Mouse (Mus musculus) c-Kit-positive CD71-positive TER-119-positive erythroid progenitor cells, embryonic 14.5 days (primary cell): Measurements from ENCODE around the gene Naa16.

Experiments
- DNase-seq: peaks from one replicate; pipeline ENCODE4 v3.0.0-alpha.2; 2013; ENCODE audit warnings: low spot score

Gene Naa16

GRCm38 (mm10) chr14:79298314-79298992 lies 92.1 kb downstream of the Naa16 start:
- no peak for DNase-seq

- DNase-seq, result no peak
Observed at GRCm38 (mm10) chr14:79296836-79297235, 93.7 kb downstream of the Naa16 start.

GRCm38 (mm10) chr14:79296201-79296600 lies 94.4 kb downstream of the Naa16 start:
- peak; percentile 76 for DNase-seq

- DNase-seq, result no peak
Observed at GRCm38 (mm10) chr14:79295579-79295978, 95.0 kb downstream of the Naa16 start.

GRCm38 (mm10) chr14:79294950-79295349 lies 95.6 kb downstream of the Naa16 start:
- DNase-seq, result peak; percentile 78

GRCm38 (mm10) chr14:79294051-79294814 lies 96.3 kb downstream of the Naa16 start:
- DNase-seq, result no peak

- no peak for DNase-seq
Observed at GRCm38 (mm10) chr14:79293119-79293780, 97.3 kb downstream of the Naa16 start.

GRCm38 (mm10) chr14:79291629-79292028 lies 98.9 kb downstream of the Naa16 start:
- no peak for DNase-seq

- no peak for DNase-seq
Observed at GRCm38 (mm10) chr14:79290683-79291425, 99.7 kb downstream of the Naa16 start.

- no peak for DNase-seq
Observed at GRCm38 (mm10) chr14:79289909-79290308, 100.7 kb downstream of the Naa16 start.

GRCm38 (mm10) chr14:79288280-79288679 lies 102.3 kb downstream of the Naa16 start:
- DNase-seq, result peak; percentile 65

GRCm38 (mm10) chr14:79287251-79287863 lies 103.2 kb downstream of the Naa16 start:
- no peak for DNase-seq

- no peak for DNase-seq
Observed at GRCm38 (mm10) chr14:79285549-79285948, 105.0 kb downstream of the Naa16 start.

- no peak for DNase-seq
Observed at GRCm38 (mm10) chr14:79284616-79285015, 106.0 kb downstream of the Naa16 start.

- DNase-seq, result no peak
Observed at GRCm38 (mm10) chr14:79283952-79284351, 106.6 kb downstream of the Naa16 start.

- DNase-seq, result no peak
Observed at GRCm38 (mm10) chr14:79281894-79282553, 108.6 kb downstream of the Naa16 start.

- DNase-seq, result no peak
Observed at GRCm38 (mm10) chr14:79280456-79280855, 110.1 kb downstream of the Naa16 start.

- DNase-seq, result no peak
Observed at GRCm38 (mm10) chr14:79279494-79279893, 111.1 kb downstream of the Naa16 start.

- no peak for DNase-seq
Observed at GRCm38 (mm10) chr14:79278927-79279326, 111.7 kb downstream of the Naa16 start.

- no peak for DNase-seq
Observed at GRCm38 (mm10) chr14:79277922-79278321, 112.7 kb downstream of the Naa16 start.

GRCm38 (mm10) chr14:79275870-79276395 lies 114.6 kb downstream of the Naa16 start:
- no peak for DNase-seq
